Mouse (Mus musculus) fibroblast of lung, adult 2 months (primary cell): ENCODE results near the gene Armc7.
A peak's percentile ranks its signal among the peaks of the same experiment; 100 is the strongest.
"Not testable (repeated sequence)": the region's sequence is repeated elsewhere in the genome, so short reads cannot be mapped to it uniquely, and the experiment has no call there.

Experiments
- DNase-seq: peaks from one replicate; pipeline ENCODE4 v3.0.0-alpha.2; 2011; ENCODE audit warnings: low read depth

Armc7 gene

DNA sequence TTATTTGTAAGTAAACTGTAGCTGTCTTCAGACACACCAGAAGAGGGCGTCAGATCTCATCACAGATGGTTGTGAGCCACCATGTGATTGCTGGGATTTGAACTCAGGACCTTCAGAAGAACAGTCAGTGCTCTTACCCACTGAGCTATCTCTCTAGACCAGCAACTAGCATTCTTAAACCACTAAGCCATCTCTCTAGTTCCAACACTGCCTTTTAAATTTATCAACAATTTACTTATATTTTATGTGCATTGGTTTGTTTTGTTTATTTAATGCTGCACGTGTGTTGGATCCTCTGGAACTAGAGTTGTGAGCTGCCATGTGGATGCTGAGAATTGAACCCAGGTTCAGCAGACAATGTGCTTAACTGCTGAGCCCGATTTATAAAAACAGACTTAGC, 51.0 kb downstream of the Armc7 start:
- DNase-seq: not testable (repeated sequence)

DNA sequence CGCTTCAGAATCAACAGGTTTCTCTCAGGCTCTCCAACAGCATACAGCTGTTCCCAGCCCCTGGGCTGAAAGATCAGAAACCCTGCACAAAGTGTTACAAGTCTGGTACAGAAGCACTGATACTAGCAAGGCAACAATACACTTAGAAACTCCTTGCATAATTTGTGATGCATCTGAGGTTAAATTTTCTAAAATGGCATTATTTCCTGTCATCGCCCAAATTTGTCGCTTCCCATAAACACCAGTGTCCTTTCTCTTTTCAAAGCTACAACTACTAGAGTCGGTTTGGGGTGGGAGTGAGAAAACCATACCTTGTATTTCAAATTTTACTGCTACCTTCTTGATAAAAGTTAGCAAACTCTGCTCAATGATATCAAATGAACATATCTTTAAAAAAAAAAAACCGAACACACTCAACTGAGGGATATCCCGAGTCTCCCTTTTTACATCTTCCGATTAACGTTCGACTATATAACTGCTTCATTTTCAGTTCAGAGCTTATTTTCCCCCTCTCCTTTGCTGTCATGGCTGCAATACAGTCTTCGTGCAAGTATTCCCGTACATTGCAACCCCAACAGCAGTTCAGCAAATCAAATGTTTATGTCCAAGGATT, 59.4 kb downstream of the Armc7 start:
- no peak for DNase-seq

DNA sequence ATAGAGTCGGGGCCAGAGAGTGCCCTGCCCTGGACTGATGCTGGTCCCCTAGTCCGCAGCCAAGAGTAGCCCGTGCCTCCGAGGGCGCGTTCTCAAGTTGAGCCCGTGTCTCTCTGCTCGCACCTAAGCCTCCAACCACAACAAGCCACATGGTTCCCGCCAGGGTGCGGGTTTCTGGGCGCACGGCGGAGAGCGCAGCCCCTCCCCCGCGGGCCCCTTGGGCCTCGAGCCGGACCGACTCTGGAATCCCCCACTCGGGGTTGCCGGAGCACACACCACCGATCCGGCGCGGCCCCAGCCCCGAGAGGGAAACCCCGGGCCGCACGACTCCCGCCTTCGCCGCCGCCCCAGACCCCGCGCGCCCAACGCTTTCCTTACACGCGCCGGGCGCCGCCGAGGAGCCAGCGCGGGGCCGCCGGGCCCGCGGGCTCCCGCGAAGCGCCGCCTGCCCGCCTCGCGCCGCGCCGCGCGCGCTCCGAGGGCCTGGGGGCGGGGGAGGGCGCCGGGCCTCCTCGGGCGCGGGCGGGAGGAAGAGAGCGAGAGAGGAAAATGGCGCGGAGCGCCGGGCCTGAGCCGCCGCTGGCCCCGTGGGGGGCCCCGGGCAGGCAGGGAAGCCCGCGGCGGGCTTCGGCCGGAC, 60.1 kb downstream of the Armc7 start:
- no peak for DNase-seq

DNA sequence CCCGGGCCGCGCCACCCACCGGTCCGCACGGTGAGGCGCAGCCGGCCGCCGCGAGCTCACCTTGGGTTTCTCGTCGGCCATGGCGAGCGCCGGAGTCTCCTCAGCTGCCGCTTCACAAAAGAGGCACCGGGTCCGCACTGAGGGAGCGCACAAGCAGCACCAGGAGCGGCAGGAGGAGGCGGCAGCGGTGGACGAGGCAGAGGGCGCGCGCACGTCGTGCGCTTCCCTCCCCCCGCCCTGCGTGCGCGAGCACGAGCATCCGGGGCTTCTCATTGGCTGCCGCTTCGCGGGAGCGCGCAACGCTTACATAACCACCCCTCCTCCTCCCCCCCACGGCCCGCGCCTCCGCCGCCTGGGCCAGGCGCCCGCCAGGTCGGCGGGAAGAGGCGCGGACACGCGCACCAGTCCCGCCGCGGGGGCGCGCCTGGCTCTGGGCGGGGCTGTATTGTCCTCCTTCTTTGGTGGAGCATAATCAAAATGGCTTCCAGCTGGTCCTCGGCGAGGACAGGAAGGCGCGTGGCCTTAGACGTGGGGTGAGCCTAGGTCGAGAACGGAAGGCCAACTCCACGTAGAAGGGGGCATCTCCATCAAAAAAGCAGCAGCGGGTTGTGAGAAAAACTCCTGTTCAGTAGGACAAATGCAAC, 60.7 kb downstream of the Armc7 start, which contains the start of gene Sumo2:
TSS of gene Sumo2 (minus strand) at position 239 of the 644 bp plus-strand sequence.
- DNase-seq: peak; percentile 85

DNA sequence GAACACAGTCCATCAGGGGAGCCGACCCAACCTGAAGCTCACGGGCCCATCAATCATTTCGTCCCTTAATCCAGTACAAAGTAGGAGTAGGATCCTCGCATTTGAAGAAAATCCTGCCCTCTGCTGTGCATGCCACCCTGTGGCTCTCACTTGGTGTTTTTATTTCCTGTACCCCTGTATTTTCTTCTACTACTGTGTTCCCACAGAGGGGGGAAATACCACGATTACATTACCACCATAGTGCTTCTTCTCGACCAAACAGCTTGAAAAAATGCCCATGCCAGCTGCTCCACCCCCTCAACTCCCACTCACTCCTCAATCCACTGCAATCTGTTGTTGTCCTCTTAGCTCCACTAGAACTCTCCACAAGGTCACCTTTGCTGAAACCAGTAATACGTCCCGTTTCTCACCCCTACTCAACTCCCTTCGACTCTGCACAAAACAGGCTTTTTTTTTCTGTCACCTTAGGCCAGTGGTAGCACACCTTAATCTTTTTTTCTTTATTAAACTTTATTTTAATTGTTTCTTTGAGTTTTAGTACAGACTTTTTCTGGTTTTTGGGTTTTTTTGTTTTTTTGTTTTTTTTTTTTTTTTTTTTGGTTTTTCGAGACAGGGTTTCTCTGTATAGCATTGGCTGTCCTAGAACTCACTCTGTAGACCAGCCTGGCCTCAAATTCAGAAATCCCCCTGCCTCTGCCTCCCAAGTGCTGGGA, 61.5 kb downstream of the Armc7 start:
- no peak for DNase-seq

DNA sequence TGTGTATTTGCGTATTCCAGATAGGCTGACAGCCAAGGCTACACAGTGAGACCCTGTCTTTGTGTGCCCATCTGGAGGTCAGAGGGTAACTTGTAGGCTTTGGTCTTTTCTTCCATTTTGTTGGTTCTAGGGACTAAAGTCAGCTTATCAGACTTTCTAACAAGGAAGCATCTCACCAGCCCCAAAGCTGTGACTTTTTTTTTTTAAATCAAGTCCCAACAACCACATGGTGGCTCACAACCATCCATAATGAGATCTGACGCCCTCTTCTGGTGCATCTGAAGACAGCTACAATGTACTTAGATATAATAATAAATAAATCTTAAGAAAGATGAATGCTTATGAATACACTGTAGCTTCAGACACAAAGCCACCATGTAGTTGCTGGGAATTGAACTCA, 62.6 kb downstream of the Armc7 start:
- no peak for DNase-seq
